ENCODE assay signal across 21 mouse cellular contexts in the genomic region with DNA sequence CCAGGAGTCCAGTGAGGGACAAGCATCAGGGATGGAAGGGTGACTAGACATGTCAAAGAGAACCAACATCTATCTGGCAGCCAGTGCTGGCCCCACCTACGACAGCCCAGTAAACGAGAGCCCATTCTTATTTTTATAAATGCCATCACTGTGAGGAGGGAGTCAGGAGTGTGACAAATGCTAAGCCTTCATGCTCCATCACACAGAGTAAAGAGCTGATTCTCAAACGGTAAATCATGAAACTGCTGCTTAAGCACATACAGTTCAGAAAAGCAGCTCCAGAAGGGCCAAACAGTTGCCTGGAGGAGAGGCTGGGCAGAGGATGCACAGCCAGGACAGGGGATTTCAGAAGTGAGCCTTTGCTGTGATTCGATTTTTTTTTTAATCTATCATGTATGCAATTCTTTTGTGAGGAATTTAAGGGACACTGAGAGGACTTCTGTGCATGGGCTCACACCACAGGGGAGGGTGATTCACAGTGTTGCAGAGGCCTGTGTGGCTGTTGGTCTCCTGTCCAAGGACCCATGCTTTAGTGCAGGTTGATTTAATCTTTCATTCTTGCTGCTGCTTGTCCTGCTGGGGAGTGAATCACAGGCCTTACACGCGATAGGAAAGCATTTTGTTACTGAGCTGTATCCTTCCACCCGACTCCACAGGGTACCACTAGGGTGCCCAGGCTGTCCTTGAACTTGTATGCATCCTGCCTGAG. TPM values are rescaled to one million over a fixed set of nuclear protein-coding genes. Genes with fewer than 3 reads are reported as not detected.
DNase-seq lines count a peak whose midpoint lies in the region; ATAC-seq lines count a peak whose summit lies in the region.
"Had no signal": no experiment of that assay in that cellular context is flagged by ENCODE, and none has a peak within 500 bp of the region (broad histone marks: within the 10 kb centered on the region; RNA-seq: fewer than 3 reads in every experiment).

No protein-coding gene starts in this region.

- H3K4me1 ChIP-seq in kidney, embryonic 14.5 days (ENCODE audit: control insufficient read depth, insufficient read depth, low read length): 0 out of 2 replicates have a peak, but pooled peaks cover 3% of the 10 kb centered on the region
- H3K4me1 ChIP-seq in midbrain, embryonic 14.5 days (ENCODE audit: control insufficient read depth, insufficient read depth, low read length): no peaks in the 10 kb centered on the region; the same call in 1 of the 2 replicates
- 0 out of 2 replicates have a peak, but pooled peaks cover 6% of the 10 kb centered on the region for H3K4me1 ChIP-seq in midbrain, embryonic 15.5 days
- H3K4me1 ChIP-seq: forebrain, embryonic 13.5 days had no signal

- H3K9me3 ChIP-seq in kidney, embryonic 14.5 days (ENCODE audit: control insufficient read depth, low read length): no peaks in the 10 kb centered on the region
- no peaks in the 10 kb centered on the region for H3K9me3 ChIP-seq in midbrain, embryonic 14.5 days (ENCODE audit: control insufficient read depth, low read length)
- H3K9me3 ChIP-seq in midbrain, embryonic 15.5 days: no peaks in the 10 kb centered on the region
- H3K9me3 ChIP-seq: forebrain, embryonic 13.5 days; heart, embryonic 15.5 days had no signal

- ATAC-seq in kidney, embryonic 14.5 days (ENCODE audit: low FRiP score, low TSS enrichment): 0 out of 2 replicates have a peak, but pooled peaks have one; percentile 56
- ATAC-seq in midbrain, embryonic 14.5 days (ENCODE audit: low FRiP score, low TSS enrichment): no peak
- ATAC-seq in midbrain, embryonic 15.5 days (replicated peaks): no peak; the same call in 1 of the 2 replicates
- ATAC-seq: forebrain, embryonic 13.5 days; hindbrain, postnatal 0 days; intestine, embryonic 16.5 days had no signal

- WGBS in kidney, embryonic 14.5 days: 37% methylated on average over 7 of the region's 7 CpGs
- 24% methylated on average over 7 of the region's 7 CpGs for WGBS in midbrain, embryonic 14.5 days
- 27% methylated on average over 7 of the region's 7 CpGs for WGBS in midbrain, embryonic 15.5 days

- H3K4me3 ChIP-seq in kidney, embryonic 14.5 days (ENCODE audit: low read length): no peak overlapping the region
- H3K4me3 ChIP-seq in midbrain, embryonic 14.5 days (replicated peaks; ENCODE audit: low read depth, low read length): no peak overlapping the region
- no peak overlapping the region for H3K4me3 ChIP-seq in midbrain, embryonic 15.5 days
- H3K4me3 ChIP-seq: forebrain, embryonic 13.5 days; heart, embryonic 15.5 days had no signal

- no peak for DNase-seq in kidney, adult 11 months
- DNase-seq in midbrain, embryonic 14.5 days: no peak
- DNase-seq in urinary bladder, postnatal 36 days (ENCODE audit: low spot score in 2 of 2): peak; percentile 22 to 30
- no peak for DNase-seq in urinary bladder, postnatal 4 days (ENCODE audit: low spot score in 2 of 2)
- DNase-seq in testis, postnatal 14 days (ENCODE audit: low spot score): no peak
- DNase-seq: adrenal gland, postnatal 10 days; cerebellum, adult 8-10 months; cerebellum, postnatal 36 days; gastrocnemius, postnatal 36 days; heart, postnatal 36 days; kidney, postnatal 25 days; layer of hippocampus, postnatal 36 days; lung, postnatal 4 days; right cerebral cortex, postnatal 25 days; spleen, adult 18-20 months had no signal

- no peak overlapping the region for H3K9ac ChIP-seq in kidney, embryonic 14.5 days (ENCODE audit: low read depth, low read length)
- H3K9ac ChIP-seq in midbrain, embryonic 14.5 days (replicated peaks; ENCODE audit: low read length): no peak overlapping the region
- H3K9ac ChIP-seq in midbrain, embryonic 15.5 days: no peak overlapping the region
- H3K9ac ChIP-seq: forebrain, embryonic 13.5 days; heart, embryonic 15.5 days had no signal

- H3K27me3 ChIP-seq in kidney, embryonic 14.5 days (ENCODE audit: control insufficient read depth, insufficient read depth, low read length): no peaks in the 10 kb centered on the region
- no peaks in the 10 kb centered on the region for H3K27me3 ChIP-seq in midbrain, embryonic 14.5 days (ENCODE audit: control insufficient read depth, insufficient read depth, low read length)
- H3K27me3 ChIP-seq in midbrain, embryonic 15.5 days (replicated peaks): no peaks in the 10 kb centered on the region
- H3K27me3 ChIP-seq: forebrain, embryonic 13.5 days; heart, embryonic 15.5 days had no signal

- no peaks in the 10 kb centered on the region for H3K36me3 ChIP-seq in kidney, embryonic 14.5 days (ENCODE audit: control insufficient read depth, insufficient read depth, low read length)
- H3K36me3 ChIP-seq in midbrain, embryonic 14.5 days (ENCODE audit: control insufficient read depth, insufficient read depth, low read length): no peaks in the 10 kb centered on the region
- H3K36me3 ChIP-seq in midbrain, embryonic 15.5 days (replicated peaks): no peaks in the 10 kb centered on the region
- H3K36me3 ChIP-seq: heart, embryonic 15.5 days had no signal

- H3K4me2 ChIP-seq in kidney, embryonic 14.5 days (replicated peaks; ENCODE audit: low read depth, low read length): no peak overlapping the region
- H3K4me2 ChIP-seq in midbrain, embryonic 14.5 days (ENCODE audit: low read length): no peak overlapping the region
- H3K4me2 ChIP-seq in midbrain, embryonic 15.5 days: no peak overlapping the region
- H3K4me2 ChIP-seq: forebrain, embryonic 13.5 days; heart, embryonic 15.5 days had no signal

- no peak overlapping the region for H3K27ac ChIP-seq in kidney, embryonic 14.5 days (ENCODE audit: low read depth, low read length)
- peak overlapping the region; percentile 41; the same call in 1 of the 2 replicates for H3K27ac ChIP-seq in midbrain, embryonic 14.5 days (replicated peaks; ENCODE audit: low read depth, low read length)
- H3K27ac ChIP-seq in midbrain, embryonic 15.5 days: no peak overlapping the region
- H3K27ac ChIP-seq: forebrain, embryonic 13.5 days; heart, embryonic 15.5 days; hindbrain, postnatal 0 days had no signal

RNA-seq across cellular contexts. Expression of gene Kif26b, which starts 16.4 kb away (rescaled TPM):
- 14.8 and 22.9 TPM in 2 replicates for polyA plus RNA-seq in kidney, embryonic 14.5 days (2014; fragmentation: Nextera tagmentation; extraction: Ambion mirVana)
- polyA plus RNA-seq in midbrain, embryonic 14.5 days (2014; fragmentation: Nextera tagmentation; extraction: Ambion mirVana): 10.8 and 12.8 TPM in 2 replicates
- 9.7 and 10.0 TPM in 2 replicates for polyA plus RNA-seq in midbrain, embryonic 15.5 days (2015; fragmentation: Nextera tagmentation; extraction: Ambion mirVana)

Comparison
In these comparisons a context has a peak if more than half of its experiments do, and no peak if none do; other contexts are left out.
1. DNase-seq: peak in urinary bladder, postnatal 36 days (2 of 2); none in kidney, adult 11 months (single experiment), midbrain, embryonic 14.5 days (single experiment), urinary bladder, postnatal 4 days (0 of 2) and testis, postnatal 14 days (single experiment).